Mouse (Mus musculus) skeletal muscle tissue, adult 2 months (tissue): ENCODE results near the gene Cdk5r2.
"Not testable (repeated sequence)": the region's sequence is repeated elsewhere in the genome, so short reads cannot be mapped to it uniquely, and the experiment has no call there.

Experiments
- DNase-seq: peaks from one replicate; pipeline ENCODE4 v3.0.0-alpha.2; 2012; ENCODE audit warnings: low read depth, low spot score

Gene Cdk5r2

GRCm38 (mm10) chr1:74854306-74855056, at the start of gene Cdk5r2:
Cdk5r2 (plus strand) TSS chr1:74854934.
- peak; percentile 68 for DNase-seq

- no peak for DNase-seq
Measured at GRCm38 (mm10) chr1:74805340-74805835, 49.3 kb upstream of the Cdk5r2 start.

GRCm38 (mm10) chr1:74805843-74806242, 48.9 kb upstream of the Cdk5r2 start:
- no peak for DNase-seq

- DNase-seq: no peak
Measured at GRCm38 (mm10) chr1:74806360-74807311, 48.1 kb upstream of the Cdk5r2 start.

- no peak for DNase-seq
Measured at GRCm38 (mm10) chr1:74807551-74808071, 47.1 kb upstream of the Cdk5r2 start.

GRCm38 (mm10) chr1:74808078-74808477, 46.7 kb upstream of the Cdk5r2 start:
- DNase-seq: peak; percentile 68

- no peak for DNase-seq
Measured at GRCm38 (mm10) chr1:74809007-74809406, 45.7 kb upstream of the Cdk5r2 start.

- DNase-seq: no peak
Measured at GRCm38 (mm10) chr1:74814931-74815647, 39.6 kb upstream of the Cdk5r2 start.

GRCm38 (mm10) chr1:74815965-74816364, 38.8 kb upstream of the Cdk5r2 start:
- not testable (repeated sequence) for DNase-seq

GRCm38 (mm10) chr1:74816612-74817199, 38.0 kb upstream of the Cdk5r2 start:
- DNase-seq: peak; percentile 94

- no peak for DNase-seq
Measured at GRCm38 (mm10) chr1:74817219-74817618, 37.5 kb upstream of the Cdk5r2 start.

GRCm38 (mm10) chr1:74818509-74818908, 36.2 kb upstream of the Cdk5r2 start:
- no peak for DNase-seq

- not testable (repeated sequence) for DNase-seq
Measured at GRCm38 (mm10) chr1:74823598-74823997, 31.1 kb upstream of the Cdk5r2 start.

- DNase-seq: no peak
Measured at GRCm38 (mm10) chr1:74824518-74825302, 30.0 kb upstream of the Cdk5r2 start.

- DNase-seq: no peak
Measured at GRCm38 (mm10) chr1:74830061-74830460, 24.7 kb upstream of the Cdk5r2 start.

GRCm38 (mm10) chr1:74833255-74833654, 21.5 kb upstream of the Cdk5r2 start:
- no peak for DNase-seq

GRCm38 (mm10) chr1:74843090-74843489, 11.6 kb upstream of the Cdk5r2 start:
- no peak for DNase-seq

GRCm38 (mm10) chr1:74846341-74846740, 8.4 kb upstream of the Cdk5r2 start:
- DNase-seq: no peak

- no peak for DNase-seq
Measured at GRCm38 (mm10) chr1:74848946-74849345, 5.8 kb upstream of the Cdk5r2 start.

- DNase-seq: no peak
Measured at GRCm38 (mm10) chr1:74850251-74850650, 4.5 kb upstream of the Cdk5r2 start.
